Mouse (Mus musculus) MEL (cell line): ENCODE measurements around the gene Gm17190.

Experiments used
- CHD2 ChIP-seq: IDR thresholded peaks from 2 replicates; pipeline ENCODE4 v1.6.1; 2011; ENCODE audit warnings: low read length, improper control_type of control experiment
- E2F4 ChIP-seq: IDR thresholded peaks from 2 replicates; pipeline ENCODE4 v1.6.1; 2011; ENCODE audit warnings: low read depth, low read length, improper control_type of control experiment, borderline replicate concordance

DNA sequence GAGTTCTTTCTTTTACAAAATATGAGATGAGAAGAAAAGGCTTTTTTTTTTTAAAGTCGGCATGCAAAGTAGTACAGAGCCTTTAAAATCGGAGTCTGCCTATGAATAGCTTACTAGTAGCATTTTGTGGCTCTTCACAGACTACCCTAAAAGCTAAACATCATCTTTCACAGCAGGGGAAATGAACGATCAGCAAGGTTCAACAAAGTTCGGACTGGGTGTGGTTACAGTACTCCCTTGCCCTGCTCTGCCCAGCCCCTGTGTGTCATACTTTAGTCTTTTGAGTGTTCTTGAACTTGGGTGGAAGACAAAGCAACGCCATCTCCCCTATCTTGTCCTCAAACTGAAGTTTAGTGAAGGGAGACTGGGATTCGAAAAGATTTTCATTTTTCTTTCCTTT lies 44.8 kb downstream of the Gm17190 start:
- TF ChIP-seq E2F4 (no peak), CHD2 (no peak)
